Mouse (Mus musculus) adipocyte (in vitro differentiated cells): Measurements from ENCODE around the gene Ncapg.
"Not testable (repeated sequence)": the region's sequence is repeated elsewhere in the genome, so short reads cannot be mapped to it uniquely, and the experiment has no call there.

Experiments used
- DNase-seq: peaks from one replicate; pipeline ENCODE4 v3.0.0-alpha.2; 2016; ENCODE audit warnings: low spot score

Gene Ncapg

GRCm38 (mm10) chr5:45669598-45670279 lies at the start of gene Ncapg:
Ncapg (plus strand) TSS chr5:45669919.
- peak; percentile 100 for DNase-seq

- no peak for DNase-seq
Measured at GRCm38 (mm10) chr5:45621511-45621910, 48.2 kb upstream of the Ncapg start.

- DNase-seq = peak; percentile 16
Measured at GRCm38 (mm10) chr5:45627771-45628170, 41.9 kb upstream of the Ncapg start.

GRCm38 (mm10) chr5:45629470-45629869 lies 40.2 kb upstream of the Ncapg start:
- DNase-seq = no peak

GRCm38 (mm10) chr5:45638378-45638777 lies 31.3 kb upstream of the Ncapg start:
- no peak for DNase-seq

DNA sequence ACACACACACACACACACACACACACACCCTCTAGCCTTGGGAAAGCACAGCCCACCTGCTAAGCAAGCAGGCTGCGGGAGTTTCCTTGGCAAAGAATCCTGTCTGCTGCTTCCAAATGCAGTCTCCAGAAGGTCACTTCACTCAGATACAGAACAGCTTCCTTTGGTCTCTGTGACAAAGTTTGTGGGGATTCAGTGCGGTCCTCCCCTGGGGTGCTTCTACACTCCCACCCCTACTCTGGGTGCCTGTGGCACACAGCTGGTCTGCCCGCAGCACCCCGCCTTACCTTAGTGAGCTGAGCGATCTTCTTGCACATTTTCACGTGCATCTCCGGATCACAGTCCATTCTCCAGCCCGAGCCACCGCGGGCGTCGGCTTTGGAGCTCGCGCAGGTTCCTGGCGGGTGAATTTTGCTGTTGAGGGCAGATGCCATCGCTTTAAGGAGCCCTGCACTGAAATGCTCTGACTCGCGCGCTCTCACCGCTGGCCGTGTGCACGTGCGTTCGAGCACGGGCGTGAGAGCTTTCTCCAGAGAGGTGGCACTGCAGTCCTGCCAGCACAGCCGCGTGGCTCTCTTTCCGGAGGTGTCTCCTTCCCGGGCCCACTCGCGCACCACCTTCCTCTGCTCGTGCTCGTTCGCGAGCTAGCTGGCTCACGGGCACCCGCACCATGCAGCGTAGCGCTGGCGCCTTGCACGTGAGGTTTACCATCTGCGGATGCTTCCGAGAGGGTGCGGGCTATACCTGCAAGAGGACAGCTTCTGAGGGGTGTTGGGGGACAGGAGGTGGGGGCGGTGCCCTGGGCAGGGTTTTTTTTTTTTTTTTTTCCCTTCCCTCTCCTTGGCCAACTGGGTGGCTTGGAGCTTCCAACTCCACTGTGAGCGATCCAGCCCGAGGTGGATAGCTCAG lies 30.7 kb upstream of the Ncapg start, which contains the start of gene Fam184b:
Fam184b (minus strand) TSS at position 809 of the 909 bp plus-strand sequence.
- no peak for DNase-seq

DNA sequence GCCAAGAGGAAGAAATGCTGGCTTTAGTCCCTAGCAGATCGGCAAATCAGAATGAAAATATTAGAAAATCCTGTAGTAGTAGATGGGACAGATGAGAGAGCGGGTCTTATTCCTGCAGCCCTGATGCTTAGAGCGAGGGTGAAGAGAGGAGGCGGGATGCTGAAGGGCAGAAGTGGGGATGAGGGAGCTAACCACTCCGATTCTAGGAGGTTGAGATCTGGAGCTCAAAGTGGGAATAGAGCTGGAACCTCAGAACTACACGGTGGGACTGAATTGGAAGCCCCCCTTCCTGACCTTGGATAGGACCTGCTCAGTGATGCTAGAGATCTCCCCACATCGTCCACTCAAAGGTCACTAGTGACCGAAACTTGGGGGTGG lies 30.0 kb upstream of the Ncapg start:
- DNase-seq = no peak

GRCm38 (mm10) chr5:45651026-45651703 lies 18.6 kb upstream of the Ncapg start:
- DNase-seq = no peak

- DNase-seq = not testable (repeated sequence)
Measured at GRCm38 (mm10) chr5:45658406-45658805, 11.3 kb upstream of the Ncapg start.

DNA sequence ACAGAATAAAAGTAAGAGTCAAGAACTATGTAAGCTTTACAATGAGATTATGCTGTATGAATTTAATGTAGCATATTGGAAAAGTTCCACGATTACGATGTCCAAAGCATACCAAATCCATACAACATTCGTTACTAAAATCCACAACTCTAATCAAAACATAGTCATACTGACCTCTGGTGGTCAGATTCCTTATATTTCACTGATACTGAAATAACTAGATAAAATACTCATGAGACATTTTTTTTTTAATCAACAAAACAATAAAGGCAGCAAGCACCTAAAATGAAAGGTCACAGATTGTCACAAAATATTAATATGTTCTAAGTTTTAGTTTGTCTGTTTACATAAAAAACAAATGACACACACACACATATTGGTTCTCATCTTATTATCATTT lies 1.4 kb upstream of the Ncapg start:
- peak; percentile 85 for DNase-seq

- peak; percentile 45 for DNase-seq
Measured at GRCm38 (mm10) chr5:45668831-45669230, 888 bp upstream of the Ncapg start.

DNA sequence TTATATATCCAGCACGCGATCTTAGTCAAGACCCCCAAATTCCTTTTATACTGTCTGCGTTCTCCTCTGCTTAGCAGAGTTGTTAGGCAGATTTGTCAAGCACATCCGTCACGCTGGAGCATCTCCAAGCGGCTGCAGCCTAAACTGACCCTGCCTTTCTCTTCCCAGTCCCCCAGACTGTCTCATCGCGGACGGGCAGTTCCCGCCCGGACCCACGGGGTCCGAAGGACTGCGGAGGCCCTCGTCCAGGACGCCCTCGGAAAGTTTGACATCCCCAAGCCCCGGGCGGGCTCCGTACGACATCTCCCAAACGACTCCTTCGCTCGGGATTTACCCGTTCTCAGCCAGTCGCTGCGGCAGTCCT lies 503 bp upstream of the Ncapg start:
- no peak for DNase-seq

DNA sequence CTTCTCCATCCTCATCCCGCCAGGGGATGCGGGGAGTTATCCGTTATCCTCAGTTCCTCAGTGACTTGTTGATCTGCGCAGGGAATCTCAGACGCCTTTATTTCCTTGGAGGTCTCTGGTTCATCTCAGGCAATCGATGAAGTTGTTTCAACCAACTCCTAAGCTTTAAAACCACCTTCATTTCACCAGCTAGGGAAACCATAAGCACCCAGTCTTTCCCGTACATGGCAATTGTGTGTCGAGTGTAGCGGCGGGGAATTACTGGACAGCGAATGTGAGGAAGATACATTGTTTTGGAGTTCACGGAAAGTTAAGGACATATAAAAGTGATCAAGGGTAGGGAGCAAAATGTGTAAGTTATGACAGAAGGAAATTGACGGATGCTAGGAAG lies 556 bp downstream of the Ncapg start:
- DNase-seq = no peak

DNA sequence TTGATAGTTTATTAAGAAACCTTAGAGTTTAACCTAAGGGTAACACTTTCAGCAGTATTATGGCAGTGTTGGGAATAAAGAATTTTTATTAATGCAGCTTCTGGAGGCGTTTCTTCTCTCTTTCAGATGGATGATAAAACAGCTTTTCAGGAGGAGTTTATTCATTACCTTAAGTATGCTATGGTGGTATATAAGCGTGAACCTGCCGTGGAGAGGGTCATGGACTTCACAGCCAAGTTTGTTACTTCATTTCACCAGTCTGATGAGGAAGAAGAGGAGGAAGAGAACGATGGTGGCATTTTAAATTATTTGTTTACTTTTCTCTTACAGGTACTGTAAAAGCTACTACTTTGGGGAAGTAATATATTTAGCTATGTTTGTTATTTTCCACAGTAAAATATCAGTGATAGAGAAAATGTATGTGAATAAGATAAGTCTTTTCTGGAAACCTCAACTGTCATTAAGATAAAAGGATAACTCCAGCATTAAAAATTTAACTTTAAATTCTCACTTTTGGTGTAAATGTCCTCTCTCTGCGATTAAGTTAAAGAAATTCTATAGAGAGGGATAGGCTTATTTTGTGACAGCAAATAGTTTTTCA lies 1.3 kb downstream of the Ncapg start:
- no peak for DNase-seq

DNA sequence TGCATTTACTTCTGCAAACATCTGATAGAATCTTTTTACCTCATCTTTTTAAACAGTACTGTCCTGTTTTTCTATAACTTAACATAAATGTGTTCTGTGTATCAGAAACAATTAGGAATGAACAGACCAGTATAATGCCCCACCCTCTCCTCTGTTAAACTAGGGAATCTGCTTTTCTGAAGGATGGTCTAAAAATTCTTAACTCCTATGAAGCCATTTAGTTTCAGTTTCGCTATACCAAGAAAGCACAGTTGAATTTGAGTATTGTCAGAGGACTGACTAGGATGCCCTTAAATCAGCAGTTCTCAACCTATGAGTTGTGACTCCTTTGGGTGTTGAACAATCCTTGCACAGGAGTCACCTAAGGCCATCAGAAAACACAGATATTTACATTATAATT lies 5.3 kb downstream of the Ncapg start:
- peak; percentile 48 for DNase-seq

GRCm38 (mm10) chr5:45677639-45678038 lies 7.9 kb downstream of the Ncapg start:
- DNase-seq = no peak

DNA sequence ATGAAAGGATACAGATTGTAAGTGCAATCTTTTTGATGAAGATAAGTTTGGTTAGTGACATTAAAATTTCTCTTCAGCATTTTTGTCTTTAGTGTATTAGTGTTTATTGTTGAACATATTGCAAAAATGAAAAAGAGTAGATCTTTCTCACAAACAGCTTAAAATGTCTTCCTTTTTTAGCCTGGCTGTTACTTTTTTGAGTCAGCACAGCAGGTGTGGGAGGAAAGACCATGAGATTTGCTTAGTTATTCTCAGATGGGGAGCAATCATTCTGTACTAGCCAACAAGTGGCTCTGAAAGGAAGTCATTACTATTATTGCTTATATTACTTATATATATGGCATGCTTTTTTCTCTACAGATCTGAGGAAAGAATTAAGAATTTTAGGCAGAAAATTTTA lies 10.2 kb downstream of the Ncapg start:
- DNase-seq = no peak

- DNase-seq = no peak
Measured at GRCm38 (mm10) chr5:45683388-45683787, 13.7 kb downstream of the Ncapg start.

GRCm38 (mm10) chr5:45685243-45685642 lies 15.5 kb downstream of the Ncapg start:
- DNase-seq = no peak

DNA sequence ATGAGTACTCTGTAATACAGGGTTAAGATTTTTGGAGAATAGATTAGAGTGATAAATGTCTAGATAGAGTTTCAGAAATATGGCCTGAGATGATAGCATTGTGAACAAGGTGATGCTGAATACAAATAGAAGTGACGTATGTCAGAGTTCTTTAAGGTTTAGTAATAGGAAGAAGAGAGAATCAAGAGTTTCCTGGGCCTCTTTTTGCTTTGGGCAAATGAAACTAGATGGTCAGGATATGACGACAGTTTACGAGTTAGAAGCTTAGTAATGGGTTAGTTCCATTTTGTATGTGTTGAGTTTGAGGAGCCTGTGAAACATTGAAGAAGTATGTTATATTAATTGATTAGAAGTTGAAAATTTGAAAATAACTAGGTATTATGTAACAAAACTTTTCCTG lies 16.5 kb downstream of the Ncapg start:
- DNase-seq = no peak

- DNase-seq = peak; percentile 63
Measured at GRCm38 (mm10) chr5:45689152-45689551, 19.4 kb downstream of the Ncapg start.

- DNase-seq = no peak
Measured at GRCm38 (mm10) chr5:45690802-45691201, 21.1 kb downstream of the Ncapg start.
